Mouse (Mus musculus): Measurements from ENCODE around the gene Dhcr24.

DNA sequence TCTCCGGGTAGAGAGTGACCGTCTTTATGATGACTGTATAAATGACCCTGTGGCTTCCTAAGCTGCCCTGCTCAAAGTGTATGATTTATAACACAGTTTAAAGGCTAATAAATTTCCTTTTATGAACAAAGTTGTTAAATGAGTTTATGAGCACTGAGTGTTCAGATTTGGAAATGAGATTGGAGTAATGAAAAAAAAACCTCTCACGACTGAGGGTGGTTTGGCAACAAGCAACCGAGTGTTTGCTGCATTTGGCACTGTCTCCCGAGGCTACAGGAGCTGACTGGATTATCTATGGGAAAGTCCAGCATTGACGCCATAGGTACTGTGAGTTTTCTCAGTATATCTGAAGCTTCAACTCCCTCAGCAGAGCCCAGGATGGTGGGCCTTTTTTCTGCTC is 46.2 kb upstream of the Dhcr24 start:
- TF ChIP-seq CTCF (IDR thresholded peaks at IDR 0.05; ENCODE audit: low read depth) (no peak), EP300 (IDR thresholded peaks at IDR 0.05; ENCODE audit: low read depth) (no peak)

All from liver, embryonic 14.5 days (tissue).